Mouse (Mus musculus) G1E (cell line): ENCODE measurements around the gene Cd300c2. TPM values are rescaled to one million over a fixed set of nuclear protein-coding genes. Genes with fewer than 3 reads are reported as not detected.
"Not testable (repeated sequence)": the region's sequence is repeated elsewhere in the genome, so short reads cannot be mapped to it uniquely, and the experiment has no call there.

Experiments used
- ATAC-seq: 2 replicates; pipeline ENCODE4 v1.8.0; 2016; ENCODE audit warnings: mild to moderate bottlenecking; ENCODE audit not compliant: insufficient number of reproducible peaks, poor library complexity, low FRiP score, severe bottlenecking; ENCODE audit errors: extremely low read depth
- DNase-seq: peaks from one replicate; pipeline ENCODE4 v3.0.0; 2012; ENCODE audit warnings: low spot score
- H3K27me3 ChIP-seq: 2 replicates; pipeline ENCODE4 v1.6.1; 2012; ENCODE audit warnings: mild to moderate bottlenecking, low read length, inconsistent platforms; ENCODE audit not compliant: insufficient read depth
- H3K36me3 ChIP-seq: replicated peaks from 2 replicates; pipeline ENCODE3; 2012; ENCODE audit warnings: mild to moderate bottlenecking, inconsistent platforms
- H3K4me1 ChIP-seq: 2 replicates; pipeline ENCODE4 v1.6.1; 2012; ENCODE audit warnings: low read depth, low read length, inconsistent platforms, mixed read lengths; ENCODE audit not compliant: insufficient read depth
- H3K4me3 ChIP-seq: 2 replicates; pipeline ENCODE4 v1.5.1; 2012; ENCODE audit warnings: low read depth, mild to moderate bottlenecking, inconsistent platforms, low read length, moderate library complexity, mixed read lengths
- H3K9me3 ChIP-seq: replicated peaks from 2 replicates; pipeline ENCODE4 v1.6.1; 2012; ENCODE audit warnings: inconsistent platforms
- CTCF ChIP-seq: IDR thresholded peaks from 2 replicates; pipeline ENCODE4 v1.5.1; 2012; ENCODE audit warnings: low read depth, low read length, inconsistent platforms, mixed read lengths
- GATA1 ChIP-seq: IDR thresholded peaks from 2 replicates; pipeline ENCODE4 v1.6.1; 2012; ENCODE audit warnings: borderline replicate concordance, low read length, inconsistent platforms, mixed read lengths
- GATA2 ChIP-seq: IDR thresholded peaks from 2 replicates; pipeline ENCODE4 v1.6.1; 2012; ENCODE audit warnings: low read depth, low read length, inconsistent platforms, borderline replicate concordance
- POLR2AphosphoS5 ChIP-seq: IDR thresholded peaks from 2 replicates; pipeline ENCODE4 v1.6.1; 2012; ENCODE audit warnings: low read depth, low read length, inconsistent platforms; ENCODE audit not compliant: insufficient replicate concordance
- TAL1 ChIP-seq: conservative IDR thresholded peaks from 2 replicates; pipeline ENCODE4 v1.6.1; 2012; ENCODE audit warnings: low read depth, low read length, inconsistent platforms, mixed read lengths
- polyA plus RNA-seq: library from polyadenylated mRNA; stranded (reverse); fragments of >175 nt; gene quantifications from 2 replicates; pipeline ENCODE4 v1.2.3, GENCODE M21; 2012
- total RNA-seq, 2 experiments: library from RNA; stranded (forward) in 1 of 2; stranded (reverse) in 1 of 2; fragments of 200-1000 nt in 1 of 2; fragments of >200 nt in 1 of 2; fragmentation: Nextera tagmentation in 1 of 2; gene quantifications; 2 replicates each; pipeline ENCODE4 v1.2.3; 2014 to 2017

The Cd300c2 gene
- not detected in 2 replicates for total RNA-seq (2014; fragmentation: Nextera tagmentation)
- total RNA-seq (2017) = 0.41 and 0.76 TPM in 2 replicates
- not detected in 2 replicates for polyA plus RNA-seq

- DNase-seq = no peak
- Histone ChIP-seq H3K9me3 (peaks cover 12% of the 10 kb centered on the region), H3K27me3 (no peaks in the 10 kb centered on the region), H3K4me3 (no peak within 1 kb of the TSS), H3K4me1 (no peaks in the 10 kb centered on the region), H3K36me3 (no peaks in the 10 kb centered on the region)
- no peak for TF ChIP-seq GATA1
- TF ChIP-seq TAL1 = no peak
- no peak for TF ChIP-seq GATA2
- no peak for TF ChIP-seq POLR2AphosphoS5
- TF ChIP-seq CTCF = no peak
- no peak for ATAC-seq
Measured at GRCm38 (mm10) chr11:115001474-115002040, at the start of gene Cd300c2. Gene Cd300c2 (minus strand): TSS chr11:115001880.

- Histone ChIP-seq H3K4me1 (no peaks in the 10 kb centered on the region), H3K4me3 (no peak overlapping the region), H3K27me3 (no peaks in the 10 kb centered on the region), H3K36me3 (no peaks in the 10 kb centered on the region), H3K9me3 (peaks cover 18% of the 10 kb centered on the region)
- TF ChIP-seq POLR2AphosphoS5 (no peak), CTCF (no peak), TAL1 (no peak), GATA2 (no peak), GATA1 (no peak)
- no peak for ATAC-seq
- no peak for DNase-seq
Measured at GRCm38 (mm10) chr11:115049282-115049895, 47.7 kb upstream of the Cd300c2 start.

GRCm38 (mm10) chr11:115048259-115048658 is 46.6 kb upstream of the Cd300c2 start, which contains the start of gene Cd300ld3:
Gene Cd300ld3 (minus strand): TSS chr11:115048409.
- Histone ChIP-seq H3K4me3 (no peak within 1 kb of the TSS), H3K36me3 (no peaks in the 10 kb centered on the region), H3K27me3 (no peaks in the 10 kb centered on the region), H3K9me3 (peaks cover 14% of the 10 kb centered on the region), H3K4me1 (no peaks in the 10 kb centered on the region)
- ATAC-seq = no peak
- DNase-seq = no peak
- TF ChIP-seq GATA2 (no peak), CTCF (no peak)

DNA sequence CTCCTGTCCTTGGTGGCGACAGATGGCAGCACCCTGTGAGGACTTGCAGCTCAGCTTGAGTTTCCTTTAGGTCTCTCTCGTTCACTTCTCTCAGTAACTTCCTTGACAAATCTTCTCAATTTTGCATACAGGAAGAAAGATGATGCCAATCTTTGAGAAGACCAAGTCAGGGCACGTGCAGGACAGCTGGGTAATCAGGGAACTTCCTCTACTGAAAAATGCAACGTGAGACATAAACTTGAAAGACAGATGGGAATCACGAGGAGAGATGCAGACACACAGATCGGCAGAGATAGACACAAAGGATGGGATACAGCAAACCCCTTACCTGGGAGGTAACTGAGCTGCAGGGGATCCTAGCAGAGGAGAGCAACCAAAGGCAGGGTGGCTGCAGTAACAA is 36.0 kb upstream of the Cd300c2 start, which contains the start of gene Cd300ld5:
Gene Cd300ld5 (minus strand): TSS at position 101 of the 400 bp plus-strand sequence.
- not testable (repeated sequence) for H3K36me3 ChIP-seq, H3K4me3 ChIP-seq, H3K27me3 ChIP-seq, H3K4me1 ChIP-seq, ATAC-seq, H3K9me3 ChIP-seq, DNase-seq

DNA sequence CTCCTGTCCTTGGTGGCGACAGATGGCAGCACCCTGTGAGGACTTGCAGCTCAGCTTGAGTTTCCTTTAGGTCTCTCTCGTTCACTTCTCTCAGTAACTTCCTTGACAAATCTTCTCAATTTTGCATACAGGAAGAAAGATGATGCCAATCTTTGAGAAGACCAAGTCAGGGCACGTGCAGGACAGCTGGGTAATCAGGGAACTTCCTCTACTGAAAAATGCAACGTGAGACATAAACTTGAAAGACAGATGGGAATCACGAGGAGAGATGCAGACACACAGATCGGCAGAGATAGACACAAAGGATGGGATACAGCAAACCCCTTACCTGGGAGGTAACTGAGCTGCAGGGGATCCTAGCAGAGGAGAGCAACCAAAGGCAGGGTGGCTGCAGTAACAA is 25.2 kb upstream of the Cd300c2 start, which contains the start of gene Cd300ld4:
Gene Cd300ld4 (minus strand): TSS at position 101 of the 400 bp plus-strand sequence.
- ATAC-seq = not testable (repeated sequence)

DNA sequence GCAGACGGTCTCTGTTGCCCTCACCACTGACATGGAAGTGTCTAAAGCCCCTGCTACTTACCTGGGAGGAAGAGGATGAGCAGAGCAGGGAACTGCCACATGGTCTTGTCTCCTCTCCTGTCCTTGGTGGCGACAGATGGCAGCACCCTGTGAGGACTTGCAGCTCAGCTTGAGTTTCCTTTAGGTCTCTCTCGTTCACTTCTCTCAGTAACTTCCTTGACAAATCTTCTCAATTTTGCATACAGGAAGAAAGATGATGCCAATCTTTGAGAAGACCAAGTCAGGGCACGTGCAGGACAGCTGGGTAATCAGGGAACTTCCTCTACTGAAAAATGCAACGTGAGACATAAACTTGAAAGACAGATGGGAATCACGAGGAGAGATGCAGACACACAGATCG is 14.4 kb upstream of the Cd300c2 start, which contains the start of gene Cd300ld2:
Gene Cd300ld2 (minus strand): TSS at position 101 of the 400 bp plus-strand sequence.
- H3K27me3 ChIP-seq, H3K36me3 ChIP-seq, H3K4me1 ChIP-seq, H3K9me3 ChIP-seq, DNase-seq, ATAC-seq, H3K4me3 ChIP-seq: not testable (repeated sequence)

More for the DNA sequence above, 25.2 kb upstream of the Cd300c2 start, which contains the start of gene Cd300ld4:
- not testable (repeated sequence) for H3K4me3 ChIP-seq, DNase-seq, H3K27me3 ChIP-seq, H3K36me3 ChIP-seq, H3K9me3 ChIP-seq, H3K4me1 ChIP-seq

DNA sequence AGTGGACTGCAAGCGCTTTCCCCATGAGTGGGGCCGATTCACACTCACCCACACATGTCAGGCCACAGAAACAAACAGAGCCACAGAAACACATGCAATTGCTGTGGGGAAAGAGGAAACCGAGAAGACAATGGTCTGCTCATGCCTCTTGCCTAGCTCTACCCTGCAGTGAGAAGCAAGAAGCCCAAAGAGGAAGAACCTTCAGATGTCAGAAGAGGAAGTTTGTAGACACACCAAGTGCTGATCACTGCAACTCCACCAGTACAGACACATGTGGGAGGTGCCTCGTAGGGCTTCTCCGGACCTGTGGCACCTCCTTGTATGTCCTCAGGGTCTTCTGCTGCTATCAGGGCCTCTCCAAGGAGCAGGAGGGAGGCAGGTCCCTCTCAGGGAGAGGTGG is 2.4 kb upstream of the Cd300c2 start:
- Histone ChIP-seq H3K4me3 (no peak overlapping the region), H3K4me1 (no peaks in the 10 kb centered on the region), H3K36me3 (no peaks in the 10 kb centered on the region), H3K9me3 (peaks cover 8% of the 10 kb centered on the region), H3K27me3 (no peaks in the 10 kb centered on the region)
- no peak for TF ChIP-seq GATA1
- TF ChIP-seq GATA2 = no peak
- TF ChIP-seq POLR2AphosphoS5 = no peak
- no peak for TF ChIP-seq TAL1
- no peak for TF ChIP-seq CTCF
- ATAC-seq (no peak), DNase-seq (no peak)
